Mouse (Mus musculus): Measurements from ENCODE around the gene Gm7138. TPM values are rescaled to one million over a fixed set of nuclear protein-coding genes. Genes with fewer than 3 reads are reported as not detected.
"Not testable (repeated sequence)": the region's sequence is repeated elsewhere in the genome, so short reads cannot be mapped to it uniquely, and the experiment has no call there.

The Gm7138 gene
- polyA plus RNA-seq, 2 experiments = not detected

GRCm38 (mm10) chr10:77788621-77789020, 11.9 kb upstream of the Gm7138 start:
- ATAC-seq (ENCODE audit: low FRiP score, low read depth) (no peak), DNase-seq (ENCODE audit: low spot score) (no peak)
- Histone ChIP-seq H3K9ac (ENCODE audit: low read depth, low read length, severe bottlenecking) (no peak overlapping the region), H3K36me3 (ENCODE audit: control insufficient read depth, insufficient read depth, low read length) (no peaks in the 10 kb centered on the region), H3K4me3 (replicated peaks; ENCODE audit: low read length) (no peak overlapping the region), H3K4me1 (ENCODE audit: control insufficient read depth, insufficient read depth, low read length) (no peaks in the 10 kb centered on the region), H3K4me2 (replicated peaks; ENCODE audit: low read depth, low read length, severe bottlenecking) (no peak overlapping the region), H3K27ac (replicated peaks; ENCODE audit: low read depth, low read length) (no peak overlapping the region), H3K9me3 (ENCODE audit: control insufficient read depth, low read length) (no peaks in the 10 kb centered on the region), H3K27me3 (ENCODE audit: control insufficient read depth, insufficient read depth, low read length) (no peaks in the 10 kb centered on the region)
- WGBS = 69% methylated on average over 2 of the region's 2 CpGs
- TF ChIP-seq POLR2A (IDR thresholded peaks at IDR 0.05; ENCODE audit: borderline replicate concordance, extremely low read depth, insufficient read depth, insufficient read length) = no peak

- not testable (repeated sequence) for H3K36me3 ChIP-seq (ENCODE audit: control insufficient read depth, insufficient read depth, low read length); H3K9me3 ChIP-seq (ENCODE audit: control insufficient read depth, low read length); H3K27ac ChIP-seq (replicated peaks; ENCODE audit: low read depth, low read length); ATAC-seq (ENCODE audit: low FRiP score, low read depth); DNase-seq (ENCODE audit: low spot score); H3K4me2 ChIP-seq (replicated peaks; ENCODE audit: low read depth, low read length, severe bottlenecking); H3K27me3 ChIP-seq (ENCODE audit: control insufficient read depth, insufficient read depth, low read length); H3K4me1 ChIP-seq (ENCODE audit: control insufficient read depth, insufficient read depth, low read length); H3K4me3 ChIP-seq (replicated peaks; ENCODE audit: low read length); H3K9ac ChIP-seq (ENCODE audit: low read depth, low read length, severe bottlenecking)
- no CpG with 5 or more reads among the region's 1 CpGs for WGBS
Measured at GRCm38 (mm10) chr10:77787876-77788275, 11.1 kb upstream of the Gm7138 start, which contains the start of gene Gm7137. TSS of gene Gm7137 (minus strand) at chr10:77788200.

GRCm38 (mm10) chr10:77783396-77783795, 6.7 kb upstream of the Gm7138 start:
- 100% methylated on average over 1 of the region's 3 CpGs for WGBS
- DNase-seq (ENCODE audit: low spot score); H3K27ac ChIP-seq (replicated peaks; ENCODE audit: low read depth, low read length); H3K9ac ChIP-seq (ENCODE audit: low read depth, low read length, severe bottlenecking); H3K4me3 ChIP-seq (replicated peaks; ENCODE audit: low read length); H3K36me3 ChIP-seq (ENCODE audit: control insufficient read depth, insufficient read depth, low read length); H3K9me3 ChIP-seq (ENCODE audit: control insufficient read depth, low read length); ATAC-seq (ENCODE audit: low FRiP score, low read depth); H3K4me1 ChIP-seq (ENCODE audit: control insufficient read depth, insufficient read depth, low read length); H3K27me3 ChIP-seq (ENCODE audit: control insufficient read depth, insufficient read depth, low read length); H3K4me2 ChIP-seq (replicated peaks; ENCODE audit: low read depth, low read length, severe bottlenecking): not testable (repeated sequence)

- not testable (repeated sequence) for ATAC-seq (ENCODE audit: low FRiP score, low read depth); H3K9ac ChIP-seq (ENCODE audit: low read depth, low read length, severe bottlenecking); H3K36me3 ChIP-seq (ENCODE audit: control insufficient read depth, insufficient read depth, low read length); H3K4me2 ChIP-seq (replicated peaks; ENCODE audit: low read depth, low read length, severe bottlenecking); H3K4me1 ChIP-seq (ENCODE audit: control insufficient read depth, insufficient read depth, low read length); H3K27me3 ChIP-seq (ENCODE audit: control insufficient read depth, insufficient read depth, low read length); H3K4me3 ChIP-seq (replicated peaks; ENCODE audit: low read length); H3K9me3 ChIP-seq (ENCODE audit: control insufficient read depth, low read length); H3K27ac ChIP-seq (replicated peaks; ENCODE audit: low read depth, low read length); DNase-seq (ENCODE audit: low spot score)
- WGBS = no CpG with 5 or more reads among the region's 1 CpGs
Measured at GRCm38 (mm10) chr10:77782442-77782841, 5.7 kb upstream of the Gm7138 start, which contains the start of gene Gm3250. TSS of gene Gm3250 (minus strand) at chr10:77782542.

- H3K4me1 ChIP-seq (ENCODE audit: control insufficient read depth, insufficient read depth, low read length); H3K27me3 ChIP-seq (ENCODE audit: control insufficient read depth, insufficient read depth, low read length); H3K9me3 ChIP-seq (ENCODE audit: control insufficient read depth, low read length); H3K4me3 ChIP-seq (replicated peaks; ENCODE audit: low read length); H3K36me3 ChIP-seq (ENCODE audit: control insufficient read depth, insufficient read depth, low read length); H3K27ac ChIP-seq (replicated peaks; ENCODE audit: low read depth, low read length); H3K9ac ChIP-seq (ENCODE audit: low read depth, low read length, severe bottlenecking); H3K4me2 ChIP-seq (replicated peaks; ENCODE audit: low read depth, low read length, severe bottlenecking); ATAC-seq (ENCODE audit: low FRiP score, low read depth); DNase-seq (ENCODE audit: low spot score): not testable (repeated sequence)
- 86% methylated on average over 1 of the region's 3 CpGs for WGBS
Measured at GRCm38 (mm10) chr10:77772142-77772541, 4.6 kb downstream of the Gm7138 start.

GRCm38 (mm10) chr10:77771225-77771624, 5.5 kb downstream of the Gm7138 start, which contains the start of gene Gm3238:
TSS of gene Gm3238 (minus strand) at chr10:77771325.
- H3K9me3 ChIP-seq (ENCODE audit: control insufficient read depth, low read length); DNase-seq (ENCODE audit: low spot score); H3K4me1 ChIP-seq (ENCODE audit: control insufficient read depth, insufficient read depth, low read length); H3K36me3 ChIP-seq (ENCODE audit: control insufficient read depth, insufficient read depth, low read length); H3K4me2 ChIP-seq (replicated peaks; ENCODE audit: low read depth, low read length, severe bottlenecking); ATAC-seq (ENCODE audit: low FRiP score, low read depth); H3K27me3 ChIP-seq (ENCODE audit: control insufficient read depth, insufficient read depth, low read length); H3K9ac ChIP-seq (ENCODE audit: low read depth, low read length, severe bottlenecking); H3K4me3 ChIP-seq (replicated peaks; ENCODE audit: low read length); H3K27ac ChIP-seq (replicated peaks; ENCODE audit: low read depth, low read length): not testable (repeated sequence)
- WGBS = no CpG with 5 or more reads among the region's 1 CpGs

All from limb, embryonic 14.5 days (tissue).